Mouse (Mus musculus) left cerebral cortex, postnatal 10 days (tissue): ENCODE measurements around the gene Ppfia1. TPM values are rescaled to one million over a fixed set of nuclear protein-coding genes. Genes with fewer than 3 reads are reported as not detected.

Source experiments
- DNase-seq, 2 experiments: peaks; one replicate each; pipeline ENCODE4 v3.0.0; 2021 to 2022; ENCODE audit warnings: low spot score in 2 of 2, mixed read lengths in 1 of 2; ENCODE audit errors: extremely low spot score in 1 of 2
- intact Hi-C: fragments of 180-260 bp; cut with DNase I; formaldehyde crosslinking; loops from one replicate; pipeline ENCODE4 v1.15.1; 2025
- total RNA-seq, 2 experiments: library from RNA; stranded (reverse); gene quantifications; 2 replicates each; pipeline ENCODE4 v1.2.3; 2021

Gene Ppfia1
- total RNA-seq, 2 experiments from 2014 or later = 33.5 to 35.9 TPM

DNA sequence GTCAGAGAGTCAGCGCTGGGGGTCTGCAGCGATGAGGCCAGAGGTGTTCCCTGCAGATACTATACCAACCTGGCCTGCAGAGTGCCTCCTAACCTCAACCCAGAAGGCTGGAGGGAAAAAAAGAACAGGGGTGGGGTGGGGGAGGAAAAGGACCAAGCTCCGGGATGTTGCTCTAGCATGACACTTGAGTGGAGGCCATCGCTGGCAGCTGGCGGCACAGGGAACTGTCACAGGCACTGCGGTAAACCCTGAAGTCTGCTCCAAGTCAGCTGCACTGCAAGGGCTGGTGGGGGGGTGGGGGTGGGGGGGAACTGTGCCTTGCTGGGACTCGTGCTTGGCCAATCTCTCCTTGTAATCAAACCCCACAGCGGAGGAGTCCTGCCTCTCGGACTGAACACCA is 102.9 kb downstream of the Ppfia1 start:
- intact Hi-C loops = no loop called here
- DNase-seq = no peak

DNA sequence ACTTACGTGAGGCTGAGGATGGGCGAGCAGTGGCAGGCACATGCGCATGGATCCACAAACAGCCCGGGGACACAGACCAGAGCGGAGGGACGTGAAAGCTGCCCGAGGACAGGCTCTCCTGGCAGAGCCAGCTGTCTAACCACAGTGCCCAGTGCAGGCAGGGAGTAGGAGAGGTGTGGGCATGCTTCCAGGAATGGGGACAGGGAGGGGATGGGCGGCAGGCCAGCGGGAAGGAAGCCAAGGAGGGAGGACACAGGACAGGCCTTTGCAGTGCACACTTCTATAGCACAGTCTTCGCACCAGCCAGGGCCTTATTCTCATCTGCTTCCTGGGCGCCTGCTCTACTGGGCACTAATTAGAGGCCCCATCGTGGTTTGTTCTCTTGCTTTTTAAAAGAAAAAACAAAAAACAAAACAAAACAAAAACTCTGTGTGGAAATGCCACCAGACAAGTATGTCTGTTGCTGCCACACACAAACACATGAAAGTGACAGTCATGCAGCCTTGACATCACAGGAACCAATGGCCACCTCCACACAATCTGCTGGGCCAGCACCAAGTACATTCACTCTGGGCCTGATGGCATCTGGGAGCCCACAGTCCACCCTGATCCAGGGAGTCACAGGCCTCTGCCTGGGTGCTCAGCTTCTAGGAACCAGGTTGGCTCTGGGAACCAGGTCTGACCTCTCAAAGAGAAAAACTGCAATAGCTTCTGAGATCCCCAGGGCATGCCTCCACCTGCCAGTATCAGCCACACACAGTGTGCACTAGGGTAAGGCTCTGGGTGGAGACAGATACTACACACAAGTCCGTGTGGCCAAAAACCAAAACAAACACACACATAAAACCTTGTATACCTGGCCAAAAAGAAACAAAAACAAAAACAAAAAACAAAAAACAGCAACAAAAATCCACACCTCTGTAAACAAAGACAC is 103.6 kb downstream of the Ppfia1 start:
- intact Hi-C loops = no loop called here
- DNase-seq = peak; percentile 84 to 88

DNA sequence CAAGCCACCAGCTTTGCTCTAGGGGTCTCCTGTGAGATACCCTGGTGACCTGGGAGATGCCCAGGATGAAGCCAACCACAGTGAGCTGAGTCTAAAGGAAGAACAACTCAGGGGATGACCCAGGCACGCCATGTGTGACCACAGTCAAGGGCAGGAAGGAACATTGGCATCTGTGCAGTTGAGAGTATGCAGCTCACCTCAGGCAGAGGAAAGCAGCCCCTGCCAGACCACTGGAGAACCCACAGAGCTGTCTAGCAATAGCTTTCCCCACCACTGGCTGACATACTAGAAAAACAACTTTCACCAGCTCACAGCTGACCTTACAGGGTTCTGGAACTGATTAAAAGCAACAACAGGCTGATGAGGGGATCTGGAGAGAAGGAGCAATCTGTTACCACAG is 105.3 kb downstream of the Ppfia1 start:
- no peak for DNase-seq
- intact Hi-C loops = no loop called here

DNA sequence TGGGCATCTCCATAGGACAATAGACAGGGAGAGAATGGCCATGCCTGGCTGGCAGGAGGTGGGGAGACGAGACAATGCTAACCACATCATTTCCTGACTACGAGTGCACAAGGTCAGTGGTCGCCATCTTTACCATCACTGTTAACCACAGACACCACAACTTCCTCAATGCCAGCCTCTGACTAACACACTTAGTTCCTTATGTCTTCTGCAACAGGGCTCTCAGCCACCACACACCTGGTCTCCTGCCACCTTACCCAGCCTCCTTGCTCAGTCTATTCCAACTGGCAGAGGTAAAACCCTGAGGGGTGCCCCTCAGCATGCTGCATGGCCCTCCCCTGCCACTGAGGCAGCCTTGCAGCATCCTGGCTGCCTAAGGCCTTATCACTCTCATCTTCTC is 106.4 kb downstream of the Ppfia1 start:
- DNase-seq = no peak
- intact Hi-C loops = no loop called here

DNA sequence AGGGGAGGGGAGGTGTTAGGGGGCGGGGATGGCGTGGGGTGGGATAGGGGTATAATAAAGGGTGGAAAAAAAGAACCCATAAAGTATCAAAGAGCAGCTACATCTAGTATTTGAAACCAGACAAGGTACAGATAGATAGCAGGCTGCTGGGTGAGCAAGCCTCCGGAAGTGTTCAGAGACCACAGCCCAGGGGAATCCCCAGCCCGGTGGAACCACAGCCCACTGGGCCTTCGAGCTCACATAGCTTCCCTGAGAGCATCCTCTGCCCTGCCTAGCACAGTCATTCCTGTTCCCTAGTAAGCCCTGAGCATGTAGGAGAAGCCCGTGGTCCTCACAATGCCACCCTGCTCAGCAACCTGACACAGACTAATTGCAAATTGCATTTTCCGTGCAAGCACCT is 108.7 kb downstream of the Ppfia1 start:
- intact Hi-C loops = no loop called here
- no peak for DNase-seq

DNA sequence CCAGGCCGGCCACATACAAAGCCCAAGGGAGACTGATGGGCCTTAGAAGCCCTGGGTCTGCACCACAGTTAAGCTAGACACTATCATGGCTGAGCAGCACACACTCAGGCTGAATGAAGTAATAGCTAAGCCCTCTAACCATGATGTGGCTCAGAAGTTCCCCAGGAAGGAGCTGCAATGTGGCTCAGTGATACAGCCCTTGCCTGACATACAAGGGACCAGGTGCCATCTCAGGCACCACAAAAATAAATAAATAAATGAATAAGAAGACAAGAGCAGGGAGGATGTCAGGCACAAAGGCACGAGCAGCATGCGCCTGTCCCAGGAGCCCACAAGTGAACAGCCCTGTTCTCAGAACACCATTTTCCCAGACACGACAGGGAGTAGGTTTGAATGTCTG is 111.6 kb downstream of the Ppfia1 start:
- no peak for DNase-seq
- intact Hi-C loops = no loop called here

DNA sequence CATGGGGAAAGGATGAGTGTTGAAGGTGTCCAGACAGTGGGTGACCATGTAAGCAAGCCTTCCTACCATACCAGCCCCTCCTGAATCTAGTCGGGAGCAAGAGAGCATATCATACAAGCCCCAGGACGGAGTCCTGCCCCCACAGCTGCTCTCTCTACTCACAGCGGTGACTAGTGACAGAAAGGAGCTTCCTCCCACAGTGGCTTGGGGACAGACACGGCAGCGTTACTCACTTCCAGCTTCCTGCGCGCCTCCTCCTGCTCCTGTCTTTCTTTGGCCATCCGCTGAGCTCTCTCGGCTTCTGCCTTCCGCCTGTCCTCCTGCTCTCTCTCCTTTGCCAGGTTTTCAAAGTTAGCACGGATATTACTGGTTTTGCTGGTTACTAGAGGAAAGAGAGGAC is 112.1 kb downstream of the Ppfia1 start:
- intact Hi-C loops = no loop called here
- DNase-seq = no peak

DNA sequence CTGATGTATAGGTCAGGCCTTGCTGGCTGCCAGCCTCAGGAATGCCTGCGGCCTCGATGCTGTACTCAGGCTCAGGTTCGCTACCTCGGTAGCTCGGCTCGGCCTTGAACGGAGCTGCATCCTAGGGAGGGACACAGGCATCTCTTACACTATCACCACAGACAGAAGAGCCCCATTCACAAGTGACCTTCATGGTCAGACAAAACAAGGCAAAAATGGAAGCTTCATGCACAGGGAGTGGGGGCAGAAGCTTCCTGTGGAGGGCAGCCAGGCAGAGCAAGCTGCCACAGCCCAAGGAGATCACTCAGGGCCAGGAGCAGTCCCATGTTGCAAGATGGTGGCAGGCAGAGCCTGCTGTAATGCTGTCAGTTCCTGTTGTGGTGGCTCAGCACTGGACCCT is 114.7 kb downstream of the Ppfia1 start:
- intact Hi-C loops = no loop called here
- no peak for DNase-seq

DNA sequence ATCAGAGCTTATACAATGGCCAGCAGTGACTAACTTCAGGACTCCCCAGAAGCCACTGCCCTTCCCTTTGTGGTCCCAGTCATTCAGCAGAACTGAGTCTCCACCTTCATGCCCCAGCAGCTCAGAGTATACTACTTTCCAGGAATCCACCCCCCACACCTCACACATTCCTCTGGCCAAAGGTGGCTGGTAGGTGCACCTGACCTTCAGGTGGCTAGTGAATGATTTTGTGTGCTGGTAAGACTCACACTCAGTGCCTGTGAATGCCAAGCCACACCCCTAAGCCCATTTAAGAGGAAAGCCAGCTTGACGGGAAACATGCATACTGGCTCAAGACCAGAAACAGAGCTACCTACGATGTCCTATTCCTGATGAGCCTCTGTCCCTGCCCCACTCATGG is 120.6 kb downstream of the Ppfia1 start:
- DNase-seq = no peak
- intact Hi-C loops = no loop called here

DNA sequence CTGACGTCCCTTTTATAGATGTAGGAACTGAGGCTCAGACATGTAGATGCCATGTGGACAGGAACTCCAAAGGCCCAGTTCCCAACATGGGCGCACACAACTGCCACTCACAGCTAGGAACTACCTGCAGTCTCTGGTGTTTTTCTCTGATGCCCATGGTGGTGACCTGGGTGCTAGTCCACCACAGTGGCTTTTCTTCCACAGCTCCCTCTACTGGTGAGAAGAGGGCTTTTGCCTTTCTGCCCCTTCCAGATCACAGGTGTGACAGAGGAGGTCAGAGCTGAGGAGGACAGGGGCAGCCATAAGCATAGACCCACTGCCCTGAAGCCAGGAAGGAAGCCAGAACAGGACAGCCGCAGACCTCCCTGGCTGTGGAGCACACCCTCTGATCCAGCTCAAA is 126.1 kb downstream of the Ppfia1 start:
- no peak for DNase-seq
- intact Hi-C loops = loop anchor here (2.0 to 5.0 kb wide), 2 partner anchors 211 to 345 kb away; no protein-coding TSS in a partner anchor

Other genes with a start within 250 kb of the Ppfia1 start
- gene Cttn, start 82.7 kb downstream of the Ppfia1 start, total RNA-seq = 100 to 1,000 TPM; 122 to 136 TPM
- 1 to 10 TPM; 2.2 to 3.0 TPM for gene Fadd, start 28.7 kb upstream of the Ppfia1 start, total RNA-seq
- gene Ano1, start 198.2 kb upstream of the Ppfia1 start, total RNA-seq = 1 to 10 TPM; 3.0 to 4.8 TPM